Mouse (Mus musculus): Measurements from ENCODE around the gene Hoxa7.

DNA sequence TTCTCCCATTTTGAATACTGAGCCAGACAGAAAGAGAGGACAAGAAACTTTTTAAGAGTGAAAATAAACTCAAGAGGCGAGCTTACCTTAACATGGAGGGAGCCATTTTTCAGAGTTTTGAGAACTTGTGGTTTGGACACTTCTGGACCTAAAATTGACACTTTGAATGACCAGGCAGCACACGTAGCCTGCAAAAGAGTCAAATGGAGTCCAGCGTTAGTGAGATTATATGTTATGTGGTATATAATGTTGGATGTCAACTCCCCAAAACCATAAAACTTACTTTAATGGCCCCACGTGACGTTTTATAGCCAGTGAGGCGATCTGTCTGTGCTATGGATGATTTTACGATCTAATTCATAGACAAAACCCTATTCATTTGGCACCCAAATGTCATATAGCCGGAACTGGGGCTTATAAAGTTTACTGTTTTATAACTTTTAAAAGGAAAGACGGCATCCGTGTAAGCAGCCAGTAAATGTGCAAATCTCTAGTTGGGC, 20.9 kb downstream of the Hoxa7 start:
- no peak for TF ChIP-seq EP300 (IDR thresholded peaks at IDR 0.05; ENCODE audit: insufficient read depth, low read depth, low read length)
- TF ChIP-seq CTCF (IDR thresholded peaks at IDR 0.05; ENCODE audit: low read depth, low read length), result no peak
